Mouse (Mus musculus) neural tube, embryonic 12.5 days (tissue): ENCODE results near the gene Methig1. TPM values are rescaled to one million over a fixed set of nuclear protein-coding genes. Genes with fewer than 3 reads are reported as not detected.

ENCODE experiments used
- ATAC-seq: fragments of 200-750 bp; cut with Nextera tagmentation; 2 replicates; pipeline ENCODE4 v1.8.0; 2017; ENCODE audit warnings: low read depth, mild to moderate bottlenecking, moderate TSS enrichment, moderate library complexity; ENCODE audit not compliant: low FRiP score
- H3K27ac ChIP-seq: fragments of 300-500 bp; sonication (generic); 2 replicates; pipeline ENCODE4 v1.5.1; 2016
- H3K27me3 ChIP-seq: fragments of 300-500 bp; sonication (generic); replicated peaks from 2 replicates; pipeline ENCODE4 v1.6.1; 2016; ENCODE audit warnings: mild to moderate bottlenecking
- H3K36me3 ChIP-seq: fragments of 300-500 bp; sonication (generic); 2 replicates; pipeline ENCODE4 v1.6.1; 2016; ENCODE audit warnings: mild to moderate bottlenecking
- H3K4me1 ChIP-seq: fragments of 300-500 bp; sonication (generic); 2 replicates; pipeline ENCODE4 v1.6.1; 2016
- H3K4me2 ChIP-seq: fragments of 300-500 bp; sonication (generic); replicated peaks from 2 replicates; pipeline ENCODE4 v1.6.1; 2016; ENCODE audit warnings: mild to moderate bottlenecking
- H3K4me3 ChIP-seq: fragments of 300-500 bp; sonication (generic); 2 replicates; pipeline ENCODE4 v1.5.1; 2016
- H3K9ac ChIP-seq: fragments of 300-500 bp; sonication (generic); 2 replicates; pipeline ENCODE4 v1.6.1; 2016; ENCODE audit warnings: mild to moderate bottlenecking
- H3K9me3 ChIP-seq: fragments of 300-500 bp; sonication (generic); 2 replicates; pipeline ENCODE4 v1.6.1; 2016; ENCODE audit warnings: mild to moderate bottlenecking
- WGBS: fragments of 180-500 bp; shearing (Covaris S2); methylation state at CpG from one replicate; pipeline ENCODE4 v1.1.7; 2016; 5-methylcytosine and 5-hydroxymethylcytosine counted together
- polyA plus RNA-seq: library from polyadenylated mRNA; unstranded; fragments of >200 nt; fragmentation: Nextera tagmentation; extraction: Ambion mirVana; gene quantifications from 2 replicates; pipeline ENCODE4 v1.2.1, GENCODE M21; 2016

Gene Methig1
- polyA plus RNA-seq, 1 experiment from 2014 or later, result 1.1 TPM

DNA sequence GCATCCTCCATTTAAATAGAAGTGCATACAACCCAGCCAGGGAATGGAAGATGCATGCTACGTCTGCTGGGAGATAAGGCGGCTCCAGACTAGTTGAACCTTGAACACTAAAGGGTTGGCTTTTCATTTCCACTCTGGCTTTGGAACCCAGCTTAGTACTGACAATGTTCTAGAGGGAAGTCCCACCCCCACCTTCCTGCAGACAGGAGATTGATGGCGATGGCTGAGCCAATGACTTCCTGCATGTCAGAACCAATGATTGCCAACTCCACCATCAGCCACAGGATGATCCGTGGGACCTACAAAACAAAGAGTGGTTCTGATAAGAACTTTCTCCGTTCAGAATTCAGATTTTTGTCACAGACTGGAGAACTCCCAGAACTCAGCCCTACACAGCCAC is 53.1 kb downstream of the Methig1 start:
- 89% methylated on average over 5 of the region's 5 CpGs for WGBS
- peaks cover 81% of the 10 kb centered on the region for H3K36me3 ChIP-seq

DNA sequence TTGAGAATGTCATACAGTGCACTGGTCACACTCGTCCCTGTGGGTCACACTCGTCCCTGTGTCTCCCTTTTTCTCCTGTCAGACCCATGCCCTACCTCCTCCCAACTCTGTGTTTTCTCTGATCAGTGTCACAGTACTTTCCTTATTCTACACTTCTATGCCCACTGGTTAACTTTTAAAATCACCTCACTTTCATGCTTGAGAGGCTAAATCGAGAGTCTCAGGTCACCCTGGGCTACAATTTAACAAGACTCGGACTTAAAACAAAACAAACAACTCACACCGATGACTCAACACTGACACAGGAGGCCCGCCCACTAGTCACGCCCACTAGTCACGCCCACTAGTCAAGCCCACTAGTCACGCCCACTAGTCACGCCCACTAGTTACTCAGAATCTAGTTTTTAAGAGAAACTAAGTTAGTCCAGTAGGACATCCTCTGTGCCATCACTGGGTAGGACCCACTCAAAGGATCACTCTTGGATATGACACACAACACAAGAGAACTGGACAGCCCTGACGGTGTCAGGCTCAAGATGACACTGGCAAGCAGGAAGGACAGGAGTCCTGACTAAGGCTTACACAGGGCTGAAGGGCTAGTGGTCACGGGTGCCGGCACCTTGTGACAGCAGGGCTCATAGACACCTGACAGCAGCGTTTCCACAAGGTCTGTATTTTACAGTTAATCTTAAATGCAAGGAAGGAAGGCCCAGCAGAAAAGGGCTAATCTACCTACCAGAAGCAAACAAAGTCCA is 58.1 kb downstream of the Methig1 start:
- WGBS, result 54% methylated on average over 14 of the region's 14 CpGs
- H3K4me3 ChIP-seq, result no peak overlapping the region
- no peak for ATAC-seq
- peaks cover 41% of the 10 kb centered on the region for H3K36me3 ChIP-seq
- no peaks in the 10 kb centered on the region for H3K9me3 ChIP-seq
- H3K27ac ChIP-seq, result no peak overlapping the region
- H3K4me1 ChIP-seq, result no peaks in the 10 kb centered on the region
- H3K4me2 ChIP-seq, result no peak overlapping the region
- no peaks in the 10 kb centered on the region for H3K27me3 ChIP-seq
- H3K9ac ChIP-seq, result no peak overlapping the region

More for the DNA sequence above, 53.1 kb downstream of the Methig1 start:
- H3K4me3 ChIP-seq, result no peak overlapping the region
- H3K9ac ChIP-seq, result no peak overlapping the region
- no peak for ATAC-seq
- no peaks in the 10 kb centered on the region for H3K4me1 ChIP-seq
- H3K27me3 ChIP-seq, result no peaks in the 10 kb centered on the region
- no peak overlapping the region for H3K27ac ChIP-seq
- no peaks in the 10 kb centered on the region for H3K9me3 ChIP-seq
- H3K4me2 ChIP-seq, result no peak overlapping the region

- ATAC-seq, result no peak
- no peaks in the 10 kb centered on the region for H3K9me3 ChIP-seq
- no peak overlapping the region for H3K27ac ChIP-seq
- no peak overlapping the region for H3K4me2 ChIP-seq
- peaks cover 38% of the 10 kb centered on the region for H3K36me3 ChIP-seq
- H3K9ac ChIP-seq, result no peak overlapping the region
- H3K27me3 ChIP-seq, result no peaks in the 10 kb centered on the region
- no peak overlapping the region for H3K4me3 ChIP-seq
- 91% methylated on average over 5 of the region's 5 CpGs for WGBS
- H3K4me1 ChIP-seq, result no peaks in the 10 kb centered on the region
These were observed 58.8 kb downstream of the Methig1 start for GRCm38 (mm10) chr15:100411731-100412130.

- Histone ChIP-seq H3K4me2 (no peak overlapping the region), H3K4me3 (no peak overlapping the region), H3K4me1 (0 out of 2 replicates have a peak, but pooled peaks cover 3% of the 10 kb centered on the region), H3K36me3 (peaks cover 31% of the 10 kb centered on the region), H3K27ac (no peak overlapping the region), H3K9me3 (no peaks in the 10 kb centered on the region), H3K9ac (no peak overlapping the region), H3K27me3 (no peaks in the 10 kb centered on the region)
- 80% methylated on average over 4 of the region's 5 CpGs for WGBS
- ATAC-seq, result no peak
These were observed 60.4 kb downstream of the Methig1 start for GRCm38 (mm10) chr15:100413306-100413705.

DNA sequence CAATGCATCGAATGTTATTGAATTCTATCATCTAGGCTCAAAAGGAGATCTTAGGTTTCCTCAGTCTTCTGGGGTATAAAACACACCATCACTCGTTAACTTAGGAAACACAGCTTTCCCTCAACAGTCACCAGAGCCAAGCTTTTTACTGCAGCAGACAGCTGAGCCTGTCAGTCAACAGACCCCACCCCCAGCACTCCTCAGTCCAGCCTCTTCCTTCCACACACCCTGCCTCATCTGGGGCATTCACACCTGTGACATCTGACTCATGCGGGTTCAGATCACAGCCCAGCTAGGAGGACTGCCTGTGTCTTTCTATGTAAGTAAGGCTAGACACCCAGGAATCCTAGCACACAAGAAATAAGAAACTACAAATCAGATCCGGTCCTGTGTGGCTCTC is 61.1 kb downstream of the Methig1 start:
- H3K36me3 ChIP-seq, result peaks cover 25% of the 10 kb centered on the region
- H3K27ac ChIP-seq, result no peak overlapping the region
- no peaks in the 10 kb centered on the region for H3K27me3 ChIP-seq
- H3K4me2 ChIP-seq, result no peak overlapping the region
- no peak for ATAC-seq
- H3K9me3 ChIP-seq, result no peaks in the 10 kb centered on the region
- no peak overlapping the region for H3K4me3 ChIP-seq
- no peak overlapping the region for H3K9ac ChIP-seq
- WGBS, result 76% methylated on average over 4 of the region's 4 CpGs
- 0 out of 2 replicates have a peak, but pooled peaks cover 3% of the 10 kb centered on the region for H3K4me1 ChIP-seq

DNA sequence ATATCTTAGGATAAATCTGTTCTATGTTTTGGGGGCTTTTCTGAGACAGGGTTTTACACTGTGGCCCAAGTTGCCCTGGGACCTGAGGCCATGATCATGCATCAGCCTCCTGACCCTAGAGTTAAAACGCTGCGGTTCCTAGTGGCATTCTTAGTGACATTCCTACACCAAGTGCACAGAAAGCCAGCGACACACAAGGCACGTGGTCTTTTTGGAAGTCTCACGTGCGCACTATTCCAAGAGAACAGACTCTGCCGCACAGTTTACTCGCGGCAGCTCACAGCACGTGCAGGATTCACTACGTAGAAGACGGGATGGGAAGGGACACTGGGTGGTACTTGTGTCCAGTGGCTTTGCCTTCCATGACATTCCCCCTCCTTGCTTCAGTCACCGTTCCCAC is 62.0 kb downstream of the Methig1 start:
- Histone ChIP-seq H3K4me1 (0 out of 2 replicates have a peak, but pooled peaks cover 3% of the 10 kb centered on the region), H3K27ac (no peak overlapping the region), H3K4me3 (no peak overlapping the region), H3K9ac (no peak overlapping the region), H3K4me2 (no peak overlapping the region), H3K9me3 (no peaks in the 10 kb centered on the region), H3K36me3 (peaks cover 18% of the 10 kb centered on the region), H3K27me3 (no peaks in the 10 kb centered on the region)
- WGBS, result 95% methylated on average over 13 of the region's 13 CpGs
- no peak for ATAC-seq

DNA sequence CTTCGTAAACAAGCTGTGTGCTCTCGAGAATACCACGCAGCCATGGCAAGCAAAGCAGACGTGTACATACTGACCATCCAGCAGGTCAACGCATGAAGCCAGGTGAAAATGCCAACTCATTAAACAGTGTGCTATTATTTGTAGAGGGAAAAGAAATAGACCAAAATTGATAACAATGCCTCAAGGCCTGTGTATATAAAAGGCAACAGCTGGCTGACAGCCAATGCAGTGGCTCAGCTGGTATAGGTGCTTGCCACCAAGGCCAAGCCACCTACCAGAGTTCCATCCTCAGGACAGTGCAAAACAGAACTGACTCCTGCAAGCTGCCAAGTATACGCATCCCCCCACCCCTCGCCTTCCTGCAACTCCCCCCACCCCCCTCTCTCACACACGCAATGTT is 62.7 kb downstream of the Methig1 start:
- WGBS, result 90% methylated on average over 8 of the region's 8 CpGs

GRCm38 (mm10) chr15:100417854-100418450 is 65.0 kb downstream of the Methig1 start:
- H3K4me1 ChIP-seq, result peaks cover 18% of the 10 kb centered on the region
- WGBS, result 90% methylated on average over 9 of the region's 9 CpGs
- no peaks in the 10 kb centered on the region for H3K36me3 ChIP-seq
- no peaks in the 10 kb centered on the region for H3K9me3 ChIP-seq
- no peak overlapping the region for H3K4me2 ChIP-seq
- H3K4me3 ChIP-seq, result no peak overlapping the region
- no peak for ATAC-seq
- no peaks in the 10 kb centered on the region for H3K27me3 ChIP-seq
- H3K9ac ChIP-seq, result no peak overlapping the region
- H3K27ac ChIP-seq, result no peak overlapping the region

More for the DNA sequence above, 62.7 kb downstream of the Methig1 start:
- no peak for ATAC-seq
- Histone ChIP-seq H3K9ac (no peak overlapping the region), H3K27ac (no peak overlapping the region), H3K36me3 (peaks cover 11% of the 10 kb centered on the region), H3K4me1 (peaks cover 7% of the 10 kb centered on the region; the same call in 1 of the 2 replicates), H3K4me2 (no peak overlapping the region), H3K9me3 (no peaks in the 10 kb centered on the region), H3K4me3 (no peak overlapping the region), H3K27me3 (no peaks in the 10 kb centered on the region)

DNA sequence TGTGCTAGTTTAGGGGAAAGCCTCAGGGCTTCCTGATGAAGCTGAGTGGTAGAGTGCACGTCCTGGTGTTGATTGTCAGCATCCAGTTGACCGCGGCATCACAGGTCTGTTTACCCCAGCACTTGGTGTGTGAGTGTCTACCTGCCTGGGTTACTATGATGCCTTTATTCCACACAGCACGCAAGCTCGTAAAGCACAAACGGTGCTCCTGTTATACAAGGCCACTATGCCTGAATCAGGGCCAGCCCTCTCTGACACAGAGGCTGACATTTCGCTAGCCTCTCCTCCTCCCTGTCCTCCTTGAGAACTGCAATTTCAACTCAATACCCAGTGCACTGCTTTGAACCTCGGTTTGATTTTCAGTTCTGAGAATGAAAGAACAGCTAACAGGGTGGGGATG is 66.4 kb downstream of the Methig1 start:
- Histone ChIP-seq H3K4me1 (peaks cover 25% of the 10 kb centered on the region), H3K4me3 (no peak overlapping the region), H3K9ac (no peak overlapping the region), H3K27me3 (peaks cover 7% of the 10 kb centered on the region), H3K27ac (no peak overlapping the region), H3K9me3 (no peaks in the 10 kb centered on the region), H3K36me3 (no peaks in the 10 kb centered on the region), H3K4me2 (peak overlapping the region; percentile 14; the same call in 1 of the 2 replicates)
- no peak for ATAC-seq
- WGBS, result 75% methylated on average over 8 of the region's 8 CpGs

DNA sequence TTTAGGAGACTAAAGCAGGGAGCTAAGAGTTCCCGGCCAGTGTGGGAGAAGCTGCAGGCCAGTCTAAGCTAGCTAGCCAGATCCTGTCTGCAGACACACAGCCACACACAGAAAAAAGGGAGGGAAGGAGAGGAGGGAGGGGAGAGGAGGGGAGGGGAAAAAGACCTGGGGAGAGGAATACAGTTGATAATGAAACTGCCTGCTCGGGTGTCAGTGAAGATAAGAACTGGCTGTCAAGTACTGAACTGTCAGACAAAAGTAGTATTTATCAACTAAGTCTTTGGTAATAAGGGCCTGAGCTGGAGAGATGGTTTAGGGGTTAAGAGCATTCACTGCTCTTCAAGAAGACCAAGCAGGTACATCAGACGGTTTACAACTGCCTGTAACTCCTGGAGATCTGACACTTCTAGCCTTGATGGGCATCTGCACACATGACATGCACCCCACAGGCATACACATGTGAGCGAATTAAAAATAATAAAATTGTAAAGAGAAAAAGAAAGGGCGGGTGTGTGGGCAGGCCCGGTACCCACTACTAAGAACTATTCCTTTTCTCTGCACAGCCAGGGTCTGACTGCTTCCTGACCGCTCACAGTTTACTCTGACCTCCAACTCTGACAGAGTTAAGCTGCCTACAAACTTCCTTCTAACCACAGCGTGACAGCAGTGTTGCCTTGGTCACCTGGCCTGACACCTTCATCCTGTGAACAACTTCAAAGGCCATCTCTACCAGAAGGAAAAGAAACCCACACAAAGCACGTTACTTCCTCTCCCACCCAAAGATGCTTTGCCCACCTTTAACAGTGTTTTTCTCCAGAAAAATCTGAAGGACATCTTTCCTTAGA is 67.2 kb downstream of the Methig1 start:
- Histone ChIP-seq H3K27ac (no peak overlapping the region), H3K4me3 (no peak overlapping the region), H3K9ac (0 out of 2 replicates have a peak overlapping the region, but pooled peaks have one; percentile 26), H3K9me3 (no peaks in the 10 kb centered on the region), H3K27me3 (peaks cover 14% of the 10 kb centered on the region), H3K36me3 (no peaks in the 10 kb centered on the region), H3K4me2 (peak overlapping the region; percentile 14; the same call in 1 of the 2 replicates), H3K4me1 (peaks cover 25% of the 10 kb centered on the region)
- 73% methylated on average over 9 of the region's 9 CpGs for WGBS
- no peak for ATAC-seq

DNA sequence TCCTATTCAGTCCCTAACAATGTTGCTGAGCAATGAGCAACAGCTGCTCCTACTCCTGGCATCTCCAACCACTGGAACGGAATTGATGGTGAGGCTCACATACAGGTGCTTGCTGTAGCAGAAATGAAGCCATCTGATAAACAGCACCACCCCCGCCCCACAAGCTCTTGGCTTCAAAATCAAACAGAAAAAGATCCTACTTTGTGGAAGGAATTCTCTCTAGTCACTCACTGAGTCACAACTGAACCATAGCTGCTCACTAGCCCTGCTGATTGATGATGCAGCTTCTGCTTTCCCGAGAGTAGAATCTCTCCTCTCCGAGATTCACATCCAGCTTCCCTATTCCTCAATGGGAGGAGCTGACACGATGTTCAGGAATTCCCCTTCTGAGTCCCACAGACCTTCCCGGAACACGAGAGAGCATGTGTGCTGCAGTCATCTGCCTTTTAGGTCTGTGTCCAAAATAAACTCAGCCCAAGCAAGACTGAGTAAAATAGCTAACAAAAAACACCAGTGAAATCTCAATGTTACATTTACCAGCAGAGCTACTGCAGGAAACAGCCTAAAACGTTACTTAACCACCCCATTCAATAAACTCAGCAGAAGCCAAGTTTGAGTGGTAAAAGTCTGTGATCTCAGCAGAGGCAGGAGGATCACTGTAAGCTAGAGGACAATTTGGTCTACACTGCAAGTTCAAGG is 68.3 kb downstream of the Methig1 start:
- 45% methylated on average over 8 of the region's 8 CpGs for WGBS
- Histone ChIP-seq H3K27me3 (peaks cover 19% of the 10 kb centered on the region), H3K9ac (no peak overlapping the region), H3K4me3 (no peak overlapping the region), H3K4me2 (peak overlapping the region; percentile 77), H3K9me3 (no peaks in the 10 kb centered on the region), H3K36me3 (no peaks in the 10 kb centered on the region), H3K4me1 (peaks cover 25% of the 10 kb centered on the region), H3K27ac (no peak overlapping the region)
- ATAC-seq, result no peak
